ENCODE assay signal across 9 mouse cellular contexts in genomic region chr14:20610146-20610545, GRCm38 (mm10). TPM values are rescaled to one million over a fixed set of nuclear protein-coding genes. Genes with fewer than 3 reads are reported as not detected.
DNase-seq lines count a peak whose midpoint lies in the region; ATAC-seq lines count a peak whose summit lies in the region.
"Had no signal": no experiment of that assay in that cellular context is flagged by ENCODE, and none has a peak within 500 bp of the region (broad histone marks: within the 10 kb centered on the region; RNA-seq: fewer than 3 reads in every experiment).

No protein-coding gene starts in this region.

- no peak overlapping the region for H3K27ac ChIP-seq in intestine, embryonic 16.5 days (ENCODE audit: low read length)
- H3K27ac ChIP-seq in intestine, embryonic 15.5 days: no peak overlapping the region
- no peak overlapping the region for H3K27ac ChIP-seq in forebrain, embryonic 14.5 days (ENCODE audit: low read depth, low read length)
- no peak overlapping the region for H3K27ac ChIP-seq in hindbrain, embryonic 16.5 days (ENCODE audit: low read depth, low read length)
- H3K27ac ChIP-seq in forebrain, embryonic 10.5 days: no peak overlapping the region

- WGBS in intestine, embryonic 16.5 days: 80% methylated on average over 4 of the region's 4 CpGs
- WGBS in intestine, embryonic 15.5 days: 73% methylated on average over 4 of the region's 4 CpGs
- WGBS in forebrain, embryonic 14.5 days: 92% methylated on average over 4 of the region's 4 CpGs
- WGBS in hindbrain, embryonic 16.5 days: 86% methylated on average over 4 of the region's 4 CpGs
- 86% methylated on average over 4 of the region's 4 CpGs for WGBS in forebrain, embryonic 10.5 days

- no peaks in the 10 kb centered on the region for H3K9me3 ChIP-seq in intestine, embryonic 16.5 days (ENCODE audit: control insufficient read depth, low read length)
- no peaks in the 10 kb centered on the region for H3K9me3 ChIP-seq in intestine, embryonic 15.5 days
- H3K9me3 ChIP-seq in forebrain, embryonic 14.5 days (replicated peaks; ENCODE audit: control insufficient read depth, low read length): no peaks in the 10 kb centered on the region
- no peaks in the 10 kb centered on the region for H3K9me3 ChIP-seq in hindbrain, embryonic 16.5 days (ENCODE audit: control insufficient read depth, low read length)
- H3K9me3 ChIP-seq in forebrain, embryonic 10.5 days: no peaks in the 10 kb centered on the region

- H3K4me1 ChIP-seq in intestine, embryonic 16.5 days (ENCODE audit: control insufficient read depth, insufficient read depth, low read length): no peaks in the 10 kb centered on the region
- no peaks in the 10 kb centered on the region for H3K4me1 ChIP-seq in intestine, embryonic 15.5 days (replicated peaks)
- H3K4me1 ChIP-seq in forebrain, embryonic 14.5 days (ENCODE audit: control insufficient read depth, insufficient read depth, low read length): no peaks in the 10 kb centered on the region
- H3K4me1 ChIP-seq in hindbrain, embryonic 16.5 days (ENCODE audit: control insufficient read depth, insufficient read depth, low read depth, low read length): no peaks in the 10 kb centered on the region
- H3K4me1 ChIP-seq in forebrain, embryonic 10.5 days: no peaks in the 10 kb centered on the region

- no peaks in the 10 kb centered on the region for H3K36me3 ChIP-seq in intestine, embryonic 16.5 days (ENCODE audit: control insufficient read depth, insufficient read depth, low read length)
- H3K36me3 ChIP-seq in intestine, embryonic 15.5 days: no peaks in the 10 kb centered on the region
- H3K36me3 ChIP-seq in forebrain, embryonic 14.5 days (ENCODE audit: control insufficient read depth, insufficient read depth, low read length): peaks cover 11% of the 10 kb centered on the region
- H3K36me3 ChIP-seq in hindbrain, embryonic 16.5 days (ENCODE audit: control insufficient read depth, insufficient read depth, low read length): peaks cover 5% of the 10 kb centered on the region; the same call in 1 of the 2 replicates
- H3K36me3 ChIP-seq in forebrain, embryonic 10.5 days (replicated peaks): peaks cover 22% of the 10 kb centered on the region

- H3K4me2 ChIP-seq in intestine, embryonic 16.5 days (ENCODE audit: low read depth, low read length): no peak overlapping the region
- no peak overlapping the region for H3K4me2 ChIP-seq in intestine, embryonic 15.5 days (replicated peaks)
- no peak overlapping the region for H3K4me2 ChIP-seq in forebrain, embryonic 14.5 days (ENCODE audit: low read length)
- H3K4me2 ChIP-seq in hindbrain, embryonic 16.5 days (ENCODE audit: low read length): no peak overlapping the region

- ATAC-seq in intestine, embryonic 16.5 days: peak; percentile 21; the same call in 1 of the 2 replicates
- no peak for ATAC-seq in intestine, embryonic 15.5 days
- no peak for ATAC-seq in forebrain, embryonic 14.5 days
- no peak for ATAC-seq in hindbrain, embryonic 16.5 days

- DNase-seq in heart, adult 9 months (ENCODE audit: low spot score in 2 of 2): peak; percentile 65 to 78
- DNase-seq in kidney, postnatal 14 days: peak; percentile 76
- DNase-seq in urinary bladder, postnatal 14 days (ENCODE audit: low spot score): peak; percentile 66
- DNase-seq in forebrain, embryonic 14.5 days (ENCODE audit: low spot score): no peak
- DNase-seq in forebrain, embryonic 10.5 days (ENCODE audit: extremely low spot score, low spot score): no peak
- DNase-seq: cerebellum, adult 11 months had no signal

- H3K27me3 ChIP-seq in intestine, embryonic 16.5 days (replicated peaks; ENCODE audit: control insufficient read depth, insufficient read depth, low read length): no peaks in the 10 kb centered on the region
- H3K27me3 ChIP-seq in intestine, embryonic 15.5 days (replicated peaks): no peaks in the 10 kb centered on the region
- no peaks in the 10 kb centered on the region for H3K27me3 ChIP-seq in forebrain, embryonic 14.5 days (replicated peaks; ENCODE audit: control insufficient read depth, insufficient read depth, low read length)
- no peaks in the 10 kb centered on the region for H3K27me3 ChIP-seq in hindbrain, embryonic 16.5 days (replicated peaks; ENCODE audit: control insufficient read depth, insufficient read depth, low read length)
- no peaks in the 10 kb centered on the region for H3K27me3 ChIP-seq in forebrain, embryonic 10.5 days (ENCODE audit: poor library complexity, severe bottlenecking)

- H3K9ac ChIP-seq in intestine, embryonic 16.5 days (ENCODE audit: low read depth, low read length): no peak overlapping the region
- no peak overlapping the region for H3K9ac ChIP-seq in intestine, embryonic 15.5 days
- H3K9ac ChIP-seq in forebrain, embryonic 14.5 days (ENCODE audit: low read length): no peak overlapping the region
- no peak overlapping the region for H3K9ac ChIP-seq in hindbrain, embryonic 16.5 days (ENCODE audit: low read depth, low read length)

- no peak overlapping the region for H3K4me3 ChIP-seq in intestine, embryonic 16.5 days (ENCODE audit: low read length)
- H3K4me3 ChIP-seq in intestine, embryonic 15.5 days (replicated peaks): no peak overlapping the region
- no peak overlapping the region for H3K4me3 ChIP-seq in forebrain, embryonic 14.5 days (ENCODE audit: low read depth, low read length)
- no peak overlapping the region for H3K4me3 ChIP-seq in hindbrain, embryonic 16.5 days (ENCODE audit: low read length)
- H3K4me3 ChIP-seq in forebrain, embryonic 10.5 days: no peak overlapping the region

RNA-seq across cellular contexts. Expression of gene Usp54, which starts 30.7 kb away (rescaled TPM):
- polyA plus RNA-seq in intestine, embryonic 16.5 days (2015; fragmentation: Nextera tagmentation; extraction: Ambion mirVana): 3.1 and 3.3 TPM in 2 replicates
- polyA plus RNA-seq in intestine, embryonic 15.5 days (2015; fragmentation: Nextera tagmentation; extraction: Ambion mirVana): 3.8 and 4.4 TPM in 2 replicates
- polyA plus RNA-seq in forebrain, embryonic 14.5 days (2014; fragmentation: Nextera tagmentation; extraction: Ambion mirVana): 8.6 and 11.9 TPM in 2 replicates
- 8.7 and 10.6 TPM in 2 replicates for polyA plus RNA-seq in hindbrain, embryonic 16.5 days (2015; fragmentation: Nextera tagmentation; extraction: Ambion mirVana)
- 15.4 and 16.5 TPM in 2 replicates for polyA plus RNA-seq in forebrain, embryonic 10.5 days (2016; fragmentation: Nextera tagmentation; extraction: Ambion mirVana)

RNA-seq across cellular contexts. Expression of gene Myoz1, which starts 46.2 kb away (rescaled TPM):
- polyA plus RNA-seq in intestine, embryonic 16.5 days (2015; fragmentation: Nextera tagmentation; extraction: Ambion mirVana): 0.26 and 0.53 TPM in 2 replicates
- 0.13 and 0.57 TPM in 2 replicates for polyA plus RNA-seq in intestine, embryonic 15.5 days (2015; fragmentation: Nextera tagmentation; extraction: Ambion mirVana)
- polyA plus RNA-seq in forebrain, embryonic 14.5 days (2014; fragmentation: Nextera tagmentation; extraction: Ambion mirVana): 0.22 TPM in 1 of 2 replicates, not detected in the other
- 0.15 and 3.7 TPM in 2 replicates for polyA plus RNA-seq in hindbrain, embryonic 16.5 days (2015; fragmentation: Nextera tagmentation; extraction: Ambion mirVana)
- polyA plus RNA-seq in forebrain, embryonic 10.5 days (2016; fragmentation: Nextera tagmentation; extraction: Ambion mirVana): 0.12 and 0.15 TPM in 2 replicates

RNA-seq across cellular contexts. Expression of gene Synpo2l, which starts 58.0 kb away (rescaled TPM):
- polyA plus RNA-seq in intestine, embryonic 16.5 days (2015; fragmentation: Nextera tagmentation; extraction: Ambion mirVana): 0.10 and 0.20 TPM in 2 replicates
- polyA plus RNA-seq in intestine, embryonic 15.5 days (2015; fragmentation: Nextera tagmentation; extraction: Ambion mirVana): 0.13 and 0.52 TPM in 2 replicates
- polyA plus RNA-seq in forebrain, embryonic 14.5 days (2014; fragmentation: Nextera tagmentation; extraction: Ambion mirVana): 0.05 and 0.09 TPM in 2 replicates
- polyA plus RNA-seq in hindbrain, embryonic 16.5 days (2015; fragmentation: Nextera tagmentation; extraction: Ambion mirVana): 0.23 and 1.6 TPM in 2 replicates
- polyA plus RNA-seq in forebrain, embryonic 10.5 days (2016; fragmentation: Nextera tagmentation; extraction: Ambion mirVana): 0.22 and 0.25 TPM in 2 replicates

Comparison
In these comparisons a context has a peak if more than half of its experiments do, and no peak if none do; other contexts are left out.
1. DNase-seq: peak in heart, adult 9 months (2 of 2), kidney, postnatal 14 days (single experiment) and urinary bladder, postnatal 14 days (single experiment); none in forebrain, embryonic 14.5 days (single experiment) and forebrain, embryonic 10.5 days (single experiment).